Mouse (Mus musculus): ENCODE results near the gene Kdr. TPM values are rescaled to one million over a fixed set of nuclear protein-coding genes. Genes with fewer than 3 reads are reported as not detected.

Gene Kdr
- total and polyA plus RNA-seq, 3 experiments: 0.11 TPM; not detected in 2

- Histone ChIP-seq H3K27me3 (ENCODE audit: insufficient read depth, low read length) (peaks cover 25% of the 10 kb centered on the region), H3K9me3 (replicated peaks) (no peaks in the 10 kb centered on the region), H3K4me3 (ENCODE audit: low read depth, low read length) (no peak overlapping the region), H3K36me3 (replicated peaks) (no peaks in the 10 kb centered on the region), H3K4me1 (ENCODE audit: insufficient read depth, low read depth, low read length) (no peaks in the 10 kb centered on the region)
- TF ChIP-seq GATA2 (IDR thresholded peaks at IDR 0.05; ENCODE audit: borderline replicate concordance, low read depth, low read length) (no peak), TAL1 (conservative IDR thresholded peaks at IDR 0.05; ENCODE audit: low read depth, low read length) (no peak), GATA1 (IDR thresholded peaks at IDR 0.05; ENCODE audit: borderline replicate concordance, low read length) (no peak), POLR2AphosphoS5 (IDR thresholded peaks at IDR 0.05; ENCODE audit: insufficient replicate concordance, low read depth, low read length) (no peak), CTCF (IDR thresholded peaks at IDR 0.05; ENCODE audit: low read depth, low read length) (no peak)
- ATAC-seq (ENCODE audit: extremely low read depth, insufficient number of reproducible peaks, low FRiP score, poor library complexity, severe bottlenecking): no peak
- DNase-seq (ENCODE audit: low spot score): no peak
Measured at GRCm38 (mm10) chr5:75943301-75943700, 35.0 kb downstream of the Kdr start.

GRCm38 (mm10) chr5:75941775-75942580, 36.3 kb downstream of the Kdr start:
- no peaks in the 10 kb centered on the region for H3K36me3 ChIP-seq (replicated peaks)
- ATAC-seq (ENCODE audit: extremely low read depth, insufficient number of reproducible peaks, low FRiP score, poor library complexity, severe bottlenecking) (no peak), DNase-seq (ENCODE audit: low spot score) (no peak)
- H3K4me3 ChIP-seq (ENCODE audit: low read depth, low read length): no peak overlapping the region
- H3K9me3 ChIP-seq (replicated peaks): no peaks in the 10 kb centered on the region
- TF ChIP-seq GATA1 (IDR thresholded peaks at IDR 0.05; ENCODE audit: borderline replicate concordance, low read length) (no peak), CTCF (IDR thresholded peaks at IDR 0.05; ENCODE audit: low read depth, low read length) (no peak), TAL1 (conservative IDR thresholded peaks at IDR 0.05; ENCODE audit: low read depth, low read length) (no peak), POLR2AphosphoS5 (IDR thresholded peaks at IDR 0.05; ENCODE audit: insufficient replicate concordance, low read depth, low read length) (no peak), GATA2 (IDR thresholded peaks at IDR 0.05; ENCODE audit: borderline replicate concordance, low read depth, low read length) (no peak)
- H3K27me3 ChIP-seq (ENCODE audit: insufficient read depth, low read length): peaks cover 31% of the 10 kb centered on the region
- no peaks in the 10 kb centered on the region for H3K4me1 ChIP-seq (ENCODE audit: insufficient read depth, low read depth, low read length)

GRCm38 (mm10) chr5:75939144-75939732, 39.0 kb downstream of the Kdr start:
- Histone ChIP-seq H3K27me3 (ENCODE audit: insufficient read depth, low read length) (peaks cover 39% of the 10 kb centered on the region), H3K4me3 (ENCODE audit: low read depth, low read length) (no peak overlapping the region), H3K4me1 (ENCODE audit: insufficient read depth, low read depth, low read length) (no peaks in the 10 kb centered on the region), H3K36me3 (replicated peaks) (no peaks in the 10 kb centered on the region), H3K9me3 (replicated peaks) (no peaks in the 10 kb centered on the region)
- TF ChIP-seq TAL1 (conservative IDR thresholded peaks at IDR 0.05; ENCODE audit: low read depth, low read length): no peak
- TF ChIP-seq GATA1 (IDR thresholded peaks at IDR 0.05; ENCODE audit: borderline replicate concordance, low read length): no peak
- TF ChIP-seq GATA2 (IDR thresholded peaks at IDR 0.05; ENCODE audit: borderline replicate concordance, low read depth, low read length): no peak
- TF ChIP-seq CTCF (IDR thresholded peaks at IDR 0.05; ENCODE audit: low read depth, low read length): no peak
- TF ChIP-seq POLR2AphosphoS5 (IDR thresholded peaks at IDR 0.05; ENCODE audit: insufficient replicate concordance, low read depth, low read length): no peak
- DNase-seq (ENCODE audit: low spot score) (no peak), ATAC-seq (ENCODE audit: extremely low read depth, insufficient number of reproducible peaks, low FRiP score, poor library complexity, severe bottlenecking) (no peak)

- Histone ChIP-seq H3K27me3 (ENCODE audit: insufficient read depth, low read length) (peaks cover 45% of the 10 kb centered on the region), H3K9me3 (replicated peaks) (no peaks in the 10 kb centered on the region), H3K4me1 (ENCODE audit: insufficient read depth, low read depth, low read length) (peaks cover 6% of the 10 kb centered on the region; the same call in 1 of the 2 replicates), H3K4me3 (ENCODE audit: low read depth, low read length) (no peak overlapping the region), H3K36me3 (replicated peaks) (no peaks in the 10 kb centered on the region)
- TF ChIP-seq POLR2AphosphoS5 (IDR thresholded peaks at IDR 0.05; ENCODE audit: insufficient replicate concordance, low read depth, low read length): no peak
- TF ChIP-seq TAL1 (conservative IDR thresholded peaks at IDR 0.05; ENCODE audit: low read depth, low read length): no peak
- no peak for TF ChIP-seq CTCF (IDR thresholded peaks at IDR 0.05; ENCODE audit: low read depth, low read length)
- no peak for TF ChIP-seq GATA2 (IDR thresholded peaks at IDR 0.05; ENCODE audit: borderline replicate concordance, low read depth, low read length)
- no peak for DNase-seq (ENCODE audit: low spot score)
- no peak for ATAC-seq (ENCODE audit: extremely low read depth, insufficient number of reproducible peaks, low FRiP score, poor library complexity, severe bottlenecking)
Measured at GRCm38 (mm10) chr5:75938012-75938411, 40.2 kb downstream of the Kdr start.

GRCm38 (mm10) chr5:75936223-75936622, 42.0 kb downstream of the Kdr start:
- Histone ChIP-seq H3K27me3 (ENCODE audit: insufficient read depth, low read length) (peaks cover 45% of the 10 kb centered on the region), H3K4me1 (ENCODE audit: insufficient read depth, low read depth, low read length) (peaks cover 11% of the 10 kb centered on the region), H3K9me3 (replicated peaks) (no peaks in the 10 kb centered on the region), H3K36me3 (replicated peaks) (no peaks in the 10 kb centered on the region), H3K4me3 (ENCODE audit: low read depth, low read length) (no peak overlapping the region)
- ATAC-seq (ENCODE audit: extremely low read depth, insufficient number of reproducible peaks, low FRiP score, poor library complexity, severe bottlenecking) (no peak), DNase-seq (ENCODE audit: low spot score) (no peak)
- TF ChIP-seq TAL1 (conservative IDR thresholded peaks at IDR 0.05; ENCODE audit: low read depth, low read length) (no peak), GATA1 (IDR thresholded peaks at IDR 0.05; ENCODE audit: borderline replicate concordance, low read length) (no peak), GATA2 (IDR thresholded peaks at IDR 0.05; ENCODE audit: borderline replicate concordance, low read depth, low read length) (no peak), POLR2AphosphoS5 (IDR thresholded peaks at IDR 0.05; ENCODE audit: insufficient replicate concordance, low read depth, low read length) (no peak), CTCF (IDR thresholded peaks at IDR 0.05; ENCODE audit: low read depth, low read length) (no peak)

GRCm38 (mm10) chr5:75935225-75935624, 43.0 kb downstream of the Kdr start:
- no peak for ATAC-seq (ENCODE audit: extremely low read depth, insufficient number of reproducible peaks, low FRiP score, poor library complexity, severe bottlenecking)

More at GRCm38 (mm10) chr5:75935225-75935624, 43.0 kb downstream of the Kdr start:
- Histone ChIP-seq H3K27me3 (ENCODE audit: insufficient read depth, low read length) (peaks cover 46% of the 10 kb centered on the region), H3K4me1 (ENCODE audit: insufficient read depth, low read depth, low read length) (peaks cover 19% of the 10 kb centered on the region), H3K36me3 (replicated peaks) (no peaks in the 10 kb centered on the region), H3K4me3 (ENCODE audit: low read depth, low read length) (no peak overlapping the region), H3K9me3 (replicated peaks) (no peaks in the 10 kb centered on the region)
- TF ChIP-seq GATA1 (IDR thresholded peaks at IDR 0.05; ENCODE audit: borderline replicate concordance, low read length): no peak
- TF ChIP-seq POLR2AphosphoS5 (IDR thresholded peaks at IDR 0.05; ENCODE audit: insufficient replicate concordance, low read depth, low read length): no peak
- no peak for TF ChIP-seq CTCF (IDR thresholded peaks at IDR 0.05; ENCODE audit: low read depth, low read length)
- no peak for DNase-seq (ENCODE audit: low spot score)
